Mouse (Mus musculus) activated CD4-positive, CD25-positive, alpha-beta regulatory T cell, adult 4 months (primary cell): ENCODE results near the gene Fabp6. TPM values are rescaled to one million over a fixed set of nuclear protein-coding genes. Genes with fewer than 3 reads are reported as not detected.

Experiments used
- ATAC-seq: one replicate; pipeline ENCODE4 v1.8.0; 2017
- polyA plus RNA-seq, 2 experiments: library from polyadenylated mRNA; unstranded; fragments of 100-300 nt; shearing (Covaris generic); gene quantifications; one replicate each; pipeline ENCODE4 v1.2.1; 2017

The Fabp6 gene
- not detected for polyA plus RNA-seq

DNA sequence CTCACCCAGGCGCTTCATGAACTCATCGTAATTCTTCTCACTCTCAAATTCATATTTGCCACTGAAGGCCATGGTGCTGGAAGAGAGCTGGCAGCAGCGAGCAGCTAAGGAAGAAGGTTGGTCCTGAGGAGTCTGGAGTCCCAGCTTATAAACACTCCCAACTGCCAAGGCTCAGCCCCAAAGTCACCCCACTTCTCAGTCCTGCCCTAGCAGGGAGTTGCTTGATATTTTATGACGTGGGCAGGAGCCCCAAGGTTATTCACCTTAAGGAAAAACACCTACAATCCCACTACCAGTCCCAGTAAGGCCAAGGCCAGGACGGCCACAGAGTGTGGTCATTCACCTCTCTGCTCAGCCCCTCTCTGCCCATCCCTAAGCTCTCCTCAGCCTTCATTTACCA lies at the start of gene Fabp6:
Gene Fabp6, minus strand, starts transcription at position 101 of the 400 bp plus-strand sequence.
- ATAC-seq = no peak

DNA sequence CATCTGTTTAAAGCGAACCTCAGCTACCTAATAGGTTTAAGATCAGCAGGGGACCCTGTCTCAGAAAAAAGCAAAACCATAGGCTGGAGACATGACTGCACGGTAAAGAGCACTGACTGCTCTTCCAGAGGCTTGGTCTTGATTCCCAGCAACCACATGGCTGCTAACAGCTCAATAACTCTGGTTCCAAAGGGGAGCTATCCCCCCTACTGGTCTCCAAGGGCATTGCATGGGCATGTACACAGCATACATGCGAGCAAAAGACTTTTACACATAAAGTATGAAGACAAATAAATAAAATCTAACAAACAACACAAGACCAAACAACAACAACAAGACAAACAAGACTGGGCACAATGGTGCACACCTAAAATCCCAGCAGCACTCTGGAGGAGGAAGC lies 43.9 kb upstream of the Fabp6 start:
- ATAC-seq = no peak

DNA sequence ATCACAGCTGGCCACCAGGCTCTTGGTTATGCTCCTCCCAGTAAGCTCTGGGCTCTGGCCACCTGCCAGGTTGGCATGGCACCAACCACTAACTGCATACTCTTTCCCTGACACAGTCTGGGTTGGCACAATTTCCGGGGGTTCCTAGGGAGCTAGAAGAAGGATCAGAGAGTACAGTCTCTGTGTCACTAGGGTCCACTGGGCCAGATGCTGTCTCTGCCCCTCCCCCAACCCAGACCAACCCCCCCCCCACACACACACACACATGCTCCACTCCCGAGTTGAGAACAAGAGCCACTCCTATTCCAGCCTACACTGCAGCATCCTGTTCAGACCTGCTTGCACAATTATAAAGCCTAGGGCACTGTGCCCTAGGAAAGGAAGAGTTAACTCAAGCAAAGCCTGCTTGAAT lies 41.8 kb upstream of the Fabp6 start:
- ATAC-seq = no peak

DNA sequence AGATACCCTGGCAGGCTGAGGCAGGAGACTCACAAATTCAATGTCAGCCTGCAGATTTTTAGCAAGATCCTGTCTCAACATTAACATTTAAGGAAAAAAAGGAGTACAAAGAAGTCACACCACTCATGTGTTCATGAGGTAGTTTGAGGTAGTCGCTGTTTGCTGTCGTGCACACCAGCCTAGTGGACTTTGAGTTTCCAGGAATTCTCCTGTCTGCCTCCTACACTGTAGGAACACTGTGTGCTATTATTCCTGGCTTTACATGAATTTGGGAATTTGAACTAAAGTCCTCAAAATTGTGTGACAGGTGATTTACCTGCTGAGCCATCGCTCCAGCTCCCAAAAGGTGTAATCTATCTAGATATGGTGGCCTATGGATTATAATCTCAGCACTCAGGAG lies 37.1 kb upstream of the Fabp6 start:
- no peak for ATAC-seq

DNA sequence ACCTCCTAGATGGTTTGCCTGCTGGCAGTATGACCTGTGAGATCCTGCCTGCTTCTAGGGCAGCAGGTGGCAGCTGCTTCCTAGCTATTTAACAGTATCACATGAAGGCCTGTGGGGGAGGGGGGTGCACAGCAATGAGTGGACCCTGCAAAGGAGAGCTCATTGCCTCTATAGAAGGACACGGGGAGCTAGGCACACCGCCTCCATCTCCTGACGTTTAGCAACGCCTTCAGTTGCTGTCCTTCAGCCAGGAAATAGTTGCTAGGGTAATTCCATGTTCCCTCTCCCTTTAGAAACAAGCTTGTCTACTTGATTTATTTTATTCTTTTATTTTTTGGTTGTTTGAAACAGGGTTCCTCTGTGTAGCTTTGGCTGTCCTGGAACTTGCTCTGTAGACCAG lies 35.4 kb upstream of the Fabp6 start:
- ATAC-seq = no peak

DNA sequence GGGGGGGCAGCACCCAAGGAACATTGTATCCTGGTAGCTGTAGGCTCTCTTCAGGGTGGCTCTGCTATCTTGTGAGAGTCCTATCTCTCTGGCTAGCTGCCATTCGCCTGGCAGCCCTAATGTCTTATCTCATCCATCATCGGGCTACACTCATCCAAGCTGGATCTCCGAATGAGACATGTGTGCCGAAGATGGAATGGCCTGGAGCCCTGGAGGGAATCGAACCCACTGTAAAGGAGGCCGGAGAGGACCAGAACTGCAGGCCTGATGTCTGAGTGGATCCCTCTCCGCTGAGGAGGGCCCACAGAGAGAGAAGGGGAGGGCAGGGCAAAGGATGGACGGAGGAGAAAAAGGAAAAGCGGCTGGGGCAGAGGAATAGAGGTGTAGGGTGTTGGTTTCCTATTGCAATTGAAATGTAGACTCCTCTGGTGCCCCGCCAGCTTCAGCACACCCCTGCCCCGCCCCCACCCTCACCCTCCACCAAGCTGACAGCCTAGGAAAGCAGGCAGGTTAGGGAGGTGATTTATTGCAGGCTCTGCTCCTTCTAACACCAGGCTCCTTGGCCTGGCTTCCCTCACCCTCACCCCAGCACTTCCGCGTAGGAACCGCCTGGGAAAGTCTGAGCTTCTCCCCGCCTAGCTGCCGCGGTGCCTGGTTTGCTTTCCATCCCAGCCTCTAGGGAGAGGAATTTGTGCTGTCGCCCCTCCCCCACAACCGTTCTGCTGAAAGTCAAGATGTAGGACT lies 32.5 kb upstream of the Fabp6 start:
- no peak for ATAC-seq

DNA sequence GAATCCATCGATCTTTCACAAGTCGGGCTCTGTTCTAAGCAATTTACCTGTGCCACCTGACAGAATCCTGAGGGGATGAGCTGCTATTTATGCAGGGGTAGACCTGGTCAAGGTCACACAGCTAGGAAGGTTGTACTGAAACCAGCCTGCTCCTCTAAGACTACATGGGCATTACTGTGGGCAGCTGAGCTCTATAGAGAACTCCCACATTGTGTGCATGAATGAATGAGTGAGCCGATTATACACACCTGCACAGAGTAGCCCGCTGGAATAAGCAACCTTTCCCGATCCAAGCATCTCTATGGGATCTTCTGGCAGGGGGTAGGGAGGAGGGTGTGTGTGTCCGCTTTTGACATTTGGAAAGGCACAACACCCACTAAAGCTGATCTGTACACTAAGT lies 31.8 kb upstream of the Fabp6 start:
- ATAC-seq = no peak

DNA sequence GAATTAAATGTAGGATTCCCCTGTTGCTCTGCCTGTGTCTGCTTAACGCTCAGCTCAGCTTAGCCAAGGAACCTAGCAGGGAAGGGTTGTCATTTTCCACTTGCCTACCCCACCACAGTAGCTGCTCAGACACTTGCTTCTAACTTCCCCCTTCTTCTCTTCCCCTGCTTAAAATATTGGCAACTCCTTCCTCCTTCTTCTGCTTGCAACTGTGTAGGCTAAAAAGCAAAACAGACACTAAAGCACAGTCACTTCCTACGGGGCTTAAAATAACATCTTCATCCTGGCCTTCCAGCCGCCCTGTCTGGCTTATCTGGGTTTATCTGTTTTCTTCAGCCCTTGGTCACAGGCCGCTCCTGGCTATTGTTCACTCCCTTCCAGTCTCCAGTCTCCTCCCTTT lies 31.2 kb upstream of the Fabp6 start:
- ATAC-seq = peak; percentile 54

DNA sequence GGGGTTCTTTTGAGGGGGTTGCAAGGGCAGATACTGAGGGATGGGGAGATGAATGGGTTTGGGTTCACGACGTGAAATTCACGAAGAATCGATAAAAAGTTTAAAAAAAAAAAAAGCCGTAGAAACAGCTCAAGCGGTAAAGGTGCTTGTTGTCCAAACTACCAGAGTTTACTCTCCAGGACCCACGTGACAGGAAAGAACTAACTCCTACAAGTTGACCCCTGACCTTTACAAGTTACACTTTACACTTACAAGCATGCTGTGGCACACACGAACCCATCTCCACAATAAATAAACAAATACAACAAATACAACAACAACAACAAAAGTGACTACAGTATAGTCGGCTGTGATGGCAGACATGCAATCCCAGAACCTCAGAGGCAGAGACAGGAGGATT lies 30.3 kb upstream of the Fabp6 start:
- no peak for ATAC-seq

DNA sequence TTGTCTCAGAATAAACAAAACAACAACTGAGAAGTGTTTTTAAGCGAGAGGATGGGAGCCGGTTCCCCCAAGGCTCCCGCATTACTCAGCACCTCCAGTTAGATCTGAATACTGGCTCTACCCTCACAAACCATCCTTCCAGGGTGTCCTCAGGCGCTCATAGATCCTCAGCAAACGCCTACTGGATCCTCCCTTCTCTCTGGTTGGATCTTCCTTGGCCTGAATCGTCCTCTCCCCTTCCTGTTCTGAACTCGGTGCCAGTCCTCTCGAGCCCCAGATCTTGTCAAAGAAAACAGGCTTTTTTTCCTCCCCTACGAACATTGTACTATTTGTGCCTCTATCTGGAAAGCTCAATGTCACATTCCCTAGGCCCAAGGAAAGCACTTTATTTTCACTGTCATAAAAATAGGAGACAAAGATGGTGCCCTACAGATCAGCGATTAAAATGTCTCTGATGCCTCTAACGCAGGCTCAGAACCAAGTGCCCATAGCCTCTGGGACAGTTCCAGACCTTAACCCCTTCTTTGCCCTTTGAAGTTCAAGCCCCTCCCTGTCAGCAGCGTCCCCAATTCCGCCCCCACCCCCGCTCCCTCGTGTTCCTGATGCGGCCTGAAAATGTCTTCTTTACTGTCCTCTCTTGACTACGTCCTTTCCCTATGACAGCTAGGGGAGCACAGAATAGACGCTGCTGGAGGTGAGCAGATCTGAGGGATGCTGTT lies 25.7 kb upstream of the Fabp6 start:
- ATAC-seq = no peak

DNA sequence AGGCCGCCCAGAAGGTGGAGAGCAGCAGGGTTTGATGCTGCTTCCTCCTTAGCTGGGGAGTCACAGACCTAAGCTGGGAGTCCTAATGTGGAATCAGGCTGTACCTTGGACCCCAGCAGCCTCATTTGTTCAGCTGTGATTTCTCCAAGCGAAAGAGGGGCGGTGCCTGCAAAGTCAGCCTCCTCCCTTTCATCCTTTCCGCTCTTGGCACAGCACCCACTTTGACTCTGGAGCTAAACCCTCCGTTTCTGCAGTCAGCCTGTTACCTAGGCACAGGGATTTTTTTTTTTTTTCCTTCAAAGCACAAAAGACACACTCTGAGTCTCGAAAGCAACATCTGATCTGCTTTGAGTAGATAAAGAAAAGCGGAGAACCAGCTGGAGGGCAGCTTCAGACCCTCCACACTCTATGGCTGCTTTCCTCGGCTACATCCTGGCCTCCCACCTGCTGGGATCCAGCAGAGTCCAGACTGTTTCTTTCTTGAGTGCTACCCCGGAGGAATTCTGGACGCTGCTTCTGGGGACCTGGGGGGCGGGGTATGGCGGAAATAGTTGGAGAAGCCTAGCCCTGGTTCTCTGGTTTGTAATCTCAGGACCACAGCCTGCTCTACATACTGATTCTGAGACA lies 25.1 kb upstream of the Fabp6 start:
- no peak for ATAC-seq

DNA sequence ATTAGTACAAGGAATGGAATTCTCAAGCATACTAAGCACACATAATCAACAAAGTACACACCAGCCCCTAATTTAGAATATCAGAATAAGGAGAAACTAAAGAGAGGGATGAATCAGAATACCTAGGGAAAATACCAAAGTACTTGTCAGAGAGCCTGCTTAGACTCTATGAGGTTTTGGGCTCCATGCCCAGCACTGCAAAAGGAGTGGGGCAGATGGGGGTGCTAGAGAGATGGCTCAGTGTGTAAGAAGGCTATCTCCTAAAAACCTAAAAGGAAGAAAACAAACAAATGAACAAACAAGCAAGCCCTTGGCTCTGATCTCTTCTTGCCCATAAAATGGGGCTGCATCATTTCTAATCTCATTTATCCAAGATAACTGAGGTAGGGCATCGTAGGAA lies 23.0 kb upstream of the Fabp6 start:
- no peak for ATAC-seq

DNA sequence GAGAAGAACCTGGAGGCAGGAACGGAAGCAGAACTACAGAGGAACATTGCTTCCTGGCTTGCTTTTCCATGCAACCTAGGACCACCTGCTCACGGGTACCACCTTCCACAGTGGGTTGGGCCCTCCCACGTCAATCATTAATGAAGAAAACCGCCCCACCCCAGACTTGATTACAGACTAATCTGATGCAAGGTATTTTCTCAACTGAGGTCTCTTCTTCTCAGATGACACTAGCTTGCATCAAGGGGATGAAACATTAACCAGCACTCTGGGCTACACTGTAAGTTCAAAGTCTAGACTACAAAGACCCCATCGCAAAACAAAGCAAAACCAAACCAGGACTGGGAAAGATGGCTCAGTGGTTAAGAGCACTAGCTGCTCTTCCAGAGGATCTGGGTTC lies 20.4 kb upstream of the Fabp6 start:
- no peak for ATAC-seq

DNA sequence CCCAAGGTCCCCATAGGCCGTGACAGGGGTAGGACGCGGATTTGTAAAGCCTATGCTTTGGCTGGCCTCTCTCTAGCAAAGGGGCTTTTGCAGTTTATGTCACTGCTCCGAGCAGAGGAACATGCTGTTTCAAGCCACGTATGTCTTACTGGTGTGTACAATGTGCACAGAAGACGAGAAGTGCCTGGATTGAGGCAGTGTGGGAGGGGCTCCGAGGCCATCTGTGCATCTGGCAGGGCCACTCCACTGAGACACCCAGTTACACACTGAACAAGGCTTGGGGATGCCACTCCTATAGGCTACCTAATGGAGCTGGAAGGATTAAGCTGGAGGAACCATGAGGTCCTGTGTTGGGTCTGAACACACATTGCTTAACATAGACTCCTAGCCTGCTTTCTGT lies 17.1 kb upstream of the Fabp6 start:
- no peak for ATAC-seq

DNA sequence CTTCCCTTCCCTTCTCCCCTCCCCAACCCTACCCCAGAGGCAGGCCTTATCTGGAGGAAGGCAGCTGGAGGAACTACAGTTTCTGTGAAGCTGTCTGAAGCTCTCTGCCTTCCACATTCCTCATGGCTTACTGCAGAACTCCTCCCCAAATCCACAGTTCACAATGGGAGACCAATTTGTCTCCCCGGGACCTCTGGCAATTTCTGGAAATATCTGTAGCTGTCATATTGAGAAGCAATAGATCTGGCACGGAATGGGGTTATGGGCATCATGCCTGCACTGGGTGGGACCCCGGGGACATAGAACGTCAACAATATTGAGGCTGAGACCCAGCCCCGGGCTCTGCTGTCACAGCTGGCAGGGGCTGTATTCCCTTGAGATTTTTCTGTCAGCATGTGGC lies 16.6 kb upstream of the Fabp6 start:
- ATAC-seq = no peak

DNA sequence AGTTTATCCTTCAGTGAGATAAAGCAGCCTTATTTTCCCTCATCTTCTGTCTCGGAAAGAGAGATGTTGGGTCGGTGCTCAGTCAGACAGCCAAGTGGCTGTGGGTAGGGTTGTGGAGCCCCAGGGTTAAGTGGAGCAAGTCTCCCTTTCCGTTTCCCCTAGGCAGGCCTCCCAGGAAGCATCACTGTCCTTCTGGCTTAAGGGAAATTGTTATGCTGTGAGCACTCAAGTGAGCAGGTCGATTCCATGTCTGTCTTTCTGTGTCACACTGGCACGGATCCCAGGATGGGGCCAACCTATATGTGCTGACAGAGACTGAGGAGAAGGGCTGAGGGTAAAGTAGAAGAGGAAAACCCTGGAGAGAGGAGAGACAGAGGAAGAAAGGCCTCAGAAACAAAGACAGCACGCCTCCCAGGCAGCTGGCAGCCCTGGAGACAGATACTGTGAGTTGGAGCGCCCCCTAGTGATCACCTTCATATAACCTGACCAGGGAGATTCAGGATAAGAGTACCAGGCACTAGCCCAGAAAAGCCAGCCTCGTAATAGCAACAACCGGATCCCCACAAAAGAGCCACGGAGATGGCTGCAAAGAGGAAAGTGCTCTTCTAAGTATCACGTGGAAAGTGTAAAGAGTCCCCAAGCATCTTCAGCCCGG lies 11.6 kb upstream of the Fabp6 start:
- no peak for ATAC-seq

DNA sequence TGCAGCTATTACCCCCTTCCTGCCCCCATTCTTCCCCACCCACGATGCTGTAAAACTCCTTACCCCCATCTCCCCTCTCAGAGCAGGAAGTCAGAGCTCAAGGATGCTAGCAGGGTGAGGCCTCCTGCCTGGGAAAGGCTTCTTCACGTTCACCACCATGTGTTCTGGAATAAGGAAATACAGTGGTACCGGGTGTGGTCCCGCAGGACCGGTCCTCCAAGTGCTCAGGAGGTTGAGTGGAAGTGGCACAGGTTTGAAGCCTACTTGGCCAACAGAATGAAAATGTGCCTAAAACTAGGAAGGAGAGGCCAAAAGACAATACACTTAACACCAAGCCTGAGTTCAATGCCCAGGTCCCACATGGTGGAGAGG lies 9.3 kb upstream of the Fabp6 start:
- no peak for ATAC-seq

DNA sequence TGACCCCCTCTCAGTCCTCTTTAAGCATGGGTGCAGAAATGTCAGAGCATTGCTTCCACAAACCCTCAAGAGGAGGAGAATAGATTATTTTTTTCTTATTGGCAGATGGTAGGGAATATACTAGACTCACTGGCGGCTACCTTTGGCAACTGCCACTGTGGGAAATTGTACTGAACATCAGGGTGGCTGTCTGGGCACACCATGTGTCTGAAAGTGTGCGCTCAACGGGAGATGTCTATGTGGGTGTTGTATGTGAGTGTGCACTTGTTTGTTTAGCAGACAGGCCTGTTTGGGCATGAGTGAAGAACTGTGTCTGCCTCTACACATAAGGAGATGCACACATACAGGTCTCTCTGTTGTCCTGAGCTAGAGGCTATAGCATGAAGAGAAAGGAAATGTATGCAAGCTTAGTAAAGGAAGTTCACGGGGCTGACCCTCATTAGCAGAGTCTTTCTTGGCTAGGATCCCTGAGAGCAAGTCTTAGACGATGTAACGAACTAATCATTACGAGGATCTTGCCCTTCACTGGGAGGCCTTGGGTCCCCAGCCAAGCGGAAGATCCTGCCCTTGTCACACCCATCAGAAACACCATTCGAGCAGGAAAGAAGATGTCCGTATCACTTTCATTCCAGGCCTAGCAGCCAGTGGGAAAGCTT lies 8.8 kb upstream of the Fabp6 start:
- ATAC-seq = no peak

DNA sequence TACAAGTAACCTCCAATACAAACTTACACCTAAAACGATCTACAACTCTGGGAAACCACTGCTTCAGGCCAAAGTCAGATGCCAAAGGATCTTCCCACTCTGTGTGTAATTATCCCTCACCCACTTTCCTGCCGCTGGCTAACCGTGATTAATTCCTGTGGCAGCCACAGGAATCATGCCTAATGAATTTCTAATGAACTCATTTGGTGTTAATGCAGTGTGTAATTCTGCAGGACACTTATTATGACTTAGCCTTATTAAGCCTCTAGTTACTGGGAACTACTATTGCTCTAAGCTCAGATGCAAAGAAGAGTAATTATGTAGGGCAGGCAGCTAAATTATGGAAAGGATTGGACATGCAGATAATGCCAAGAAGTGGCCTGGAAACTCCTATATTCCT lies 7.1 kb upstream of the Fabp6 start:
- ATAC-seq = no peak

DNA sequence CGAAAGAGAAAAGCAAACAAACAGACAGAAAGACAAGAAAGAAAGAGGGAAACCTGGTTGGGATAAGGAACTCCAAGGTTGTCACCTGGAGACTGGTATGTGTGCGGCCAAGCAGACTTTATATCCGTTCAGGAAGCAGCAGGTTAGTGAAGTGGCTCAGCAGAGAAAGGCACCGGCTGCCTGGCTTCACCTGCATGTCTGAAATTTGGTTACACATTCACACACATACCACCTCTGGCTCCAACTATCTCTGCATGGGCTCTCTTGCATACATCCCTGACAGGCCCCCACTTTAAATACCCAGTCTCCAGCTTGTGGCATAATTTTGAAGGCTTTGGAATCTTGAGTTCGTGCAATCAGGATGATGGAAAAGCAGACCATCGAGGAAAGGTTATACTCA lies 4.5 kb upstream of the Fabp6 start:
- no peak for ATAC-seq

DNA sequence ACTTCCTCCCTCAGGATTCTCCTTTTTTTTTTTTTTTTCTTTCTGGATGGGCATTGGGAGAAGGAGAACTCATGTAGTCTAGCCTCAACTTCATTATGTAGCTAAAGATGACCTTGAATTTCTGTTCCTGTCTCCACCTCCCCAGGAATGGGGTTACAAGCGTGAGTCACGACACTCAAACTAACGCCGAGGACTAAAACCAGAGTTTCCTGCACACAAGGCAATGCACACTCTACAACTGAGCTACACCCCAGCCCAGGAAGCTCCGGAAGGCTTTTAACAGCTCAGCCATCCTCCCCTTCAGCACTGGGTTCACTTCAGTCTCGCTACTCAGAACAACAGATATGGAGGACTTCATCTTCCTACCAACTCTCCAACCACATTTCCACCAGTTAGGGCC lies 3.6 kb upstream of the Fabp6 start:
- no peak for ATAC-seq

DNA sequence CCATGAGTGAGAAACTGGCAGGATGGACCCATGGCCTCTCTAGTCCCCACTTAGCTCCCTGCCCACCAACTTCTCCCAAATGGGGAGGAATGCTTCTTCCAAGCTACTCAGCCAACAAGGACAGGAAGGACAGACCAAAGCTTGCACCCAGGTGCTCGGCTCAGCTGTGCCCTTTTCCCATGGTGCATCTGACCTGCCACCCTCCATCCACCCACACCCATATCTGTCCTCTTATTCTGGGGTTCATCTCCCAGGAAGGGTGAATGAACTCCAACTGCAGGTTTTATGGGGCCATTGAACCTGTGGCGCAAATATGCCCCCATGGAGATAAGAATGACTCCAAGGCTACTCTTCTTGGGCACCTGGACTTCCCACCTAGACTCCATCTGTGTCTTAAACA lies 2.9 kb upstream of the Fabp6 start:
- no peak for ATAC-seq

DNA sequence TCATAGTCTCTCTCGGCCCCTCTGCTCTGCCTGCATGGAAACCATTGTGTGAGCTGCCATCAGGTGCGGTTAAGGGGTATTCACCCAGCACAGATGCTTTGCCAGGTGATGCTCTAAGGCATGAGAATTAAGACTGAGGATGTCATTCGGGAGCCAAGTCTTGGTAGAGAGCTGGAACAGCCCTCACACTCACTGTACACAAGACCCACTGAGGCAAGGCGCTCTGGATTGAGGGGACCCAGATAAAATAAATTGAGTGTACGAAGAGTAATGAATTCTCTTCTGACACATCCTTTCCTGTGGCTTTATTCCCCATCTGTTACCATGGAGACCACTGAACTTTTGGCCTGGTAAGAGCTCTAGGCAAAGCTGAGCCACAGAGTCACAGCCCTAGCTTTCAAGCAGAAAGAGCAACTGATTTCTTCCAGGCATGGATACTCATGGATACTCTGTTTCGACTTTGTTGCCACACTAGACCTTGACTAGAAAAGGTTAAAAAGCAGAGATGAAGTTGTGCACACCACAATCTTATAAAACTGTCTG lies 11.7 kb downstream of the Fabp6 start:
- no peak for ATAC-seq
